Mouse (Mus musculus) right cerebral cortex, adult 2 months (tissue): Measurements from ENCODE around the gene Ccdc78.

Experiments
- DNase-seq, 2 experiments: peaks; one replicate each; pipeline ENCODE4 v3.0.0; 2021 to 2022; ENCODE audit warnings: low spot score in 2 of 2

Gene Ccdc78

DNA sequence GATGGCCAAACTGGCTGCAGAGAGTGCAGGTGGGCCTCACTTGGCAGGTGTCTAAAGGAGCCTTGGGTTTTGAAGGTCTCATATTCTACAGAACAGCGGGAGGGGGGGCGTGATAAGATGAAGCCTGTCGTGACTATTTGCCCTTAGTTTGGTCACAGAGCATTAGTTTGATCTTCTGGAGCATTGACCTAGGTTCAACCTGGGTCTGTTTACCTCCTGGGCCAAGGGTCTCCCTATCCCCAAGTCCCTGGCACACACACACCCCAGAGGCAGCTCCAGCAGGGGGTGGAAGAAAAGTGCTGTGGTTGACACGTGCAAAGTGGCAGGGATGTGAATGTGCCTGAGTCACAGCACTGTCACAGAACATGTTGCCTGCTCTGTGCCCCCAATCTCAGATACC is 24.5 kb downstream of the Ccdc78 start:
- no peak for DNase-seq

DNA sequence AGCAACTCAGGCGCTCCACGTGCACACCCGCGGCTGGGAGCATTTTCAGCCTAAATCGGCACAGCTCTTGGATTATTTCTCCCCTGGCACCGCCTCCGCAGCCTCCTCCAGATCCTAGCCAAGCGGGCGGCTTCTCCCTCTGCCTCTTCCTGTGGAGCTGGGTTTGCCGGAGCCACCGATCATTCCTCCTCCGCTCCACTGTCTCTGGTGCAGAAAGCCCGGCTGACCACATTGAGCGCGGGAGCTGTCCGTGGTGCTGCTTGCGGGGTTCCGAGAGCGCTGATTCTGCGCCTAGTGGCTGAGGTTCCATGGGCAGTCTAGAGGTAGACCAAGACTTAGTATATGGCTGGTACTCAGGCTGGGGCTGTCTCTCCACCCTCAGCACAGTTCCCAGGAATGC is 27.1 kb downstream of the Ccdc78 start:
- DNase-seq: peak; percentile 89 to 94

DNA sequence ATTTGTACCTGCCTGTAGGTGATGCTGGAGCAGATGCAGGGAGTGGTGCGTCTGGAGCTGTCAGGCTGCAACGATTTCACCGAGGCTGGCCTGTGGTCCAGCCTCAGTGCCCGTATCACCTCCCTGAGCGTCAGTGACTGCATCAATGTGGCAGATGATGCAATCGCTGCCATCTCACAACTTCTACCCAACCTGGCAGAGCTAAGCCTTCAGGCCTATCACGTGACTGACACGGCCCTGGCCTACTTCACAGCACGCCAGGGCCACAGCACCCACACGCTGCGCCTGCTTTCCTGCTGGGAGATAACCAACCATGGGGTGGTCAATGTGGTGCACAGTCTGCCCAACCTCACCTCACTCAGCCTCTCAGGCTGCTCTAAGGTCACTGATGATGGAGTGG is 31.3 kb downstream of the Ccdc78 start:
- DNase-seq: no peak

DNA sequence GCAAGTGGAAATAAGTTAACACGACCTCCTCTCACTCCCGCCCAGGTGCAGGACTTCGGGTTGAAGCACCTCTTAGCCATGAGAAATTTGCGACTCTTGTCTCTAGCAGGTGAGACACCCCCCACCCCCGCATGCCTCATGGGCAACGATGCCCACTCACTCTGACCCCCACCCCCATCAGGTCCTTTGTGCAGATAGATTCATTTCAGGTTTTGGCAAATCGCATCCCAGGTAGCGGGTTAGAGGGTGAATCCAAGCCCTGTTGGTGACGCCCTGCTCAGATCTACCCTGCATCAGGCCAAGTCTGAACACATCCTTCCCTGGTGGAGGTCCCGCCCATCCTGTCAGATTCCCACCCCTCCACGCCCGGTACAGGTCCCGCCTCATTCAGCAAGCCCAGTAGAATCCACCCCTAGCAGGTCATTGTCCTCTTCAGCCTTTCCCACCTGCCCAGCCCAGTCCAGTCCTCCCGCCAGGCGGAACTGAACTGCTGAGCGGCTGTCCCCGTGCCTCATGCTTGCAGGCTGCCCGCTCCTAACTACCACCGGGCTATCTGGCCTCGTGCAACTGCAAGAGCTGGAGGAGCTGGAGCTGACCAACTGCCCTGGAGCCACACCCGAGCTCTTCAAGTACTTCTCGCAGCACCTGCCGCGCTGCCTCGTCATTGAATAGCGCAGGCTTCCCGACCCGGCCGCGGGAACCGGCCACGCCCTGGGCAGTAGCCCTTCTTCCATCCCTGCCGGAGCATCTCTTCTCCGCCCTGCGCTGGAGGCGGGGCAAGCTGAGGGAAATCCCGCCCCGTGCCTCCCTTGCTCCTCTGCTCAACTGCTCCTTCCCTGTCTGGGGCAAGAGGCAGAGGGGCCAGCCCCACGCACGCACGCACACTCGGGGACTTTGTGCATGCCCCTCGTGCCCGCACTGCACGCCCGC is 32.7 kb downstream of the Ccdc78 start:
- no peak for DNase-seq

DNA sequence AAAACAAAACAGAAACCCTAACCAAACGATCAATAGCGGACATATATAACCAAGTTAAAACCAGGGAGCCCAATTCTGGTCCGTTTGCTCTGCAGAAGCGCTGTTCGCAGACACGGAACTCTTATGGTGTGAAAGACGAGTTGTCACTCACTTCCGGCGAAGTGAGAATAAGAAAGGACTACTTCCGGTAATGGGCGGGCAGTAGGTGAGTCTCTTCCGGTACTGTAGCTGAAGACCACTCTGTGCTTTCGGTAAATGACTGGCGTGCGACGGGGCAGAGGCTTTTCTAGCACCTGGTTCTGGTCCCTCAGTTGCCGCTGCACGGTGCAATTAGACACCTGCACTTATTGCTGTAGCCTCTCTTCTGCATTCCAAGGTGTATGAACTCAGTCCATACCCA is 37.1 kb downstream of the Ccdc78 start, which contains the start of gene Wdr24:
Wdr24 (plus strand) TSS at position 176 of the 400 bp plus-strand sequence.
- DNase-seq: peak; percentile 85 to 86

DNA sequence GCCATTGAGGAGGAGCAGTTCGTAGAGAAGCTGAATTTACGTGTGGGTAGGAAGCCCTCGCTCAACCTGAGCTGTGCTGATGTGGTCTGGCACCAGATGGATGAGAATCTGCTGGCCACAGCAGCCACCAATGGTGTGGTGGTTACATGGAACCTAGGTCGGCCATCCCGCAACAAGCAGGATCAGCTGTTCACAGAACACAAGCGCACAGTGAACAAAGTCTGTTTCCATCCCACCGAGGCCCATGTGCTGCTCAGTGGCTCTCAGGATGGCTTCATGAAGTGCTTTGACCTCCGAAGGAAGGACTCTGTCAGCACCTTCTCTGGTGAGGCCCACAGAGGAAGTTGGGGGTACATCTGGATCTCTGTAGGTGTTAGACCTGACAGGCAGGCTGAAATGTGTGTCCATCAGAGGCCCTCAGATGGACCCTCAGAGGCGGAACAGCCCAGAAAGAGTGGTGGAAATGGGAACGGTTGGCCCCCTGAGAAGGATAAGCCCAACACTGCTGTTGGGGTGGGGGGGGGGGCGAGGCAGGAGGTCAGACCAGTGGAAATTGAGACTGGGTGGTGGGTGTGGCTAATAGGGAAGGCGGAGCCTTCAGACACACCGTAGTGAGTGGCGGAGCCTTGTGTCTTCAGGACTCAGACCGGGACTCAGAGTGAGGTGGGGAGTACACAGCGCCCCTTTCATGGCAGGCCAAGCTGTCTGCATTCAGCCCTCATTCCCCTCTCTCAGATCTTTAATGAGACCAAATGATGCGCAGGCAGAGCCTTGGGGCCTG is 38.2 kb downstream of the Ccdc78 start:
- no peak for DNase-seq

DNA sequence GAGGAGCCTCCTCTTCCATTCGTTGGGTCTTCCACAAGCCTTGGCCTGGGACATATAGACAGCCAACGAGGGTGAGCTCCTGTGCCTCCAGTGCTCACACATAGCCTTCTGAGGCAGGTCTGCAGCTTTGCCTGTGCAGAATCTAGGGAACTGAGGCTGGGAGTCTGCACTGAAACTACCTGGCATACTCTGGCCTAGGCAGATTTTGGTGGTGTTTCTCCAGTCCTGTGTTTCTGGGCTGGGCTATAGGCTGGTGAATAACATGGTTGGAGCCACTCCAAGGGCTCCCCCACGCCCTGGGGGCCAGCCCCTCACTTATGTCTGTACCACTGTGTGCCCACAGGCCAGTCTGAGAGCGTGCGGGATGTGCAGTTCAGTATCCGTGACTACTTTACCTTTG is 38.9 kb downstream of the Ccdc78 start:
- no peak for DNase-seq

DNA sequence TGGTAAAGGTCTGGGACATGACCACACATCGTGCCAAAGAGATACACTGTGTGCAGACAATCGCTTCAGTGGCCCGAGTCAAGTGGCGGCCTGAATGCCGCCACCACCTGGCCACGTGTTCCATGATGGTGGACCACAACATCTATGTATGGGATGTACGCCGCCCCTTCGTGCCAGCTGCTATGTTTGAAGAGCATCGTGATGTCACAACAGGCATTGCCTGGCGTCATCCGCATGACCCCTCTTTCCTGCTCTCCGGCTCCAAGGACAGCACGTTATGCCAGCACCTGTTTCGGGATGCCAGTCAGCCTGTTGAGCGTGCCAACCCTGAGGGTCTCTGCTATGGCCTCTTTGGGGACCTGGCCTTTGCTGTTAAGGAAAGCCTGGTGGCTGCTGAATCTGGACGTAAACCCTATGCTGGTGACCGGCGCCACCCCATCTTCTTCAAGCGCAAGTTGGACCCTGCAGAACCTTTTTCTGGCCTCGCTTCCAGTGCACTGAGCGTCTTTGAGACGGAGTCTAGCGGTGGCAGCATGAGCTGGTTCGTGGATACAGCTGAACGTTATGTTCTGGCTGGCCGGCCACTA is 39.7 kb downstream of the Ccdc78 start:
- DNase-seq: no peak

DNA sequence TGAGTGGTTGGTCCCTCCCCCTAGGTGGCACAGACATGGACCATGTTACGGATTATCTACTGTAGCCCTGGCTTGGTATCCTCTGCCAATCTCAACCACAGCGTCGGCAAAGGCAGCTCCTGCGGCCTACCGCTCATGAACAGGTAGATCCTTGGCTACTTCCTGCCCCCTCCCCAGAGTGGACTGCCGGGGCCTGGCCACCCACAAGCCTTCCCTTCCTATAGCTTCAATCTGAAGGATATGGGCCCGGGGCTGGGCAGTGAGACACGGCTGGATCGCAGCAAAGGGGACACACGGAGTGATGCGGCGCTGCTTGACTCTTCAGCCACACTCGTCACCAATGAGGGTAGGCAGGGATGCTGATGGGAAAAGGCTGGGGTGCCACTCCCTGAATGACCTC is 40.6 kb downstream of the Ccdc78 start:
- no peak for DNase-seq

DNA sequence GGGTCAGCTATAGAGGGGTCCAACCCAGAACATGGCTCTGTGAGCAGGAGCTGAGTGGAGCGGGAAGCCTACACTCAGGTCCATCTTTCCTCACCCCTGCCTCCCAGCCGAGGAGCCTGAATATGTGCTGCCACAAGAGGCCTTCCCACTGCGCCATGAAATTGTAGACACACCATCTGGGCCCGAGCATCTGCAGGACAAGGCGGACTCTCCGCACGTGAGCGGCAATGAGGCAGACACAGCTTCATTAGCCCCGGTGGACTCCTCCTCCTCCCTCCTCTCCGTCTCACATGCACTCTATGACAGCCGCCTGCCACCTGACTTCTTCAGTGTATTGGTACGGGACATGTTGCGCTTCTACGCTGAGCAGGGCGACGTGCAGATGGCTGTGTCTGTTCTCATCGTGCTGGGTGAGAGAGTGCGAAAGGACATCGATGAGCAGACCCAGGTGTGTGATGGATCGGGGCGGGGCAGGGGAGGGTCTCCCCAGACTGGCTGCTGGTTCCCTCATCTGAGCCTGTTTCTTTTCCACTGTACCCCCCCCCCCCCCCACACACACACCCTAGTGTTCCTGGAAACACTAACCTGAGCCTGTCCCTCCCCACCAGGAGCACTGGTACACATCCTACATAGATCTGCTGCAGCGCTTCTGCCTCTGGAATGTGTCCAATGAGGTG is 41.3 kb downstream of the Ccdc78 start:
- no peak for DNase-seq

DNA sequence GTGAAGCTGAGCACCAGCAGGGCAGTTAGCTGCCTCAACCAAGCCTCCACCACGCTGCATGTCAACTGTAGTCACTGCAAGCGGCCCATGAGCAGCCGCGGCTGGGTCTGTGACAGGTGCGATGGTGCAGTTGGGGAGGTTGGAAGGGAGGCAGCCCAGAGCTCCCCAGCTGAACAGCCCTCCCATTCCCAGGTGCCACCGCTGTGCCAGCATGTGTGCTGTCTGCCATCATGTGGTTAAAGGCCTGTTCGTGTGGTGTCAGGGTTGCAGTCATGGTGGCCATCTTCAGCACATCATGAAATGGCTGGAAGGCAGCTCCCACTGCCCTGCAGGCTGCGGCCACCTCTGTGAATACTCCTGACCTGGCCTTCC is 41.8 kb downstream of the Ccdc78 start:
- no peak for DNase-seq

DNA sequence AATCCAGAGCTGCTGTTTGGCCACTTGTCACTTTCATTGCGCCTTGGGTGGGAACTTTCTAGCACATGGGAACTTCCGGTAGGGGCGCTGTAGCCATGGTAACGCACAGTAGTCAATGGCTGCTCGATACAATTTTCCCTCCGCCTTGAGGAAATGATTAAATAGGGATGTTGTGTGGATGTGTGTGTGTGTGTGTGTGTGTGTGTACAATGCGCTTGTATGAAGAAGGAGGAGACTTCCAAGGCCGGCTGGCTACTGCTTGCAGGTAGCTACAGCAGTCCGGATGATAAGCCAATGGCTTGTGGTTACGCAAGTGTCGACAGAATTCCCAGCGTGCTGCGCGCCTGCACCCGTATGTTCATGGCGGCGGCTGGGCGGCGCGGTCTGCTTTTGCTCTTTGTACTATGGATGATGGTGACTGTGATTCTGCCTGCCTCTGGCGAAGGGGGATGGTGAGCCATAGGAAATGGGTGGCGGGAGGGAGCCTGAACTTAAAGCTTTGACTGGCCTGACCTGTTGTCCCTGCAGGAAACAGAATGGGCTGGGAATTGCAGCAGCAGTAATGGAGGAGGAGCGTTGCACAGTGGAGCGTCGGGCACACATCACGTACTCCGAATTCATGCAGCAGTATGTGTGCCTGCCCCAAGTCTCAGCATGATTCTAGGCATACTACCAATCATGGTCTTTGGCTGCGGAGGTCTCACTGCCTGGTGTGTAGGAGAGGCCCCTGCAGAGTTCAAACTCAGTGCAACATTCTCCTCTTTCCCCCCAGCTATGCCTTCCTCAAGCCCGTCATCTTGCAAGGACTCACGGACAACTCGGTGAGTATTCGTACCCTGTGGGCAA is 42.6 kb downstream of the Ccdc78 start, which contains the start of gene Jmjd8:
Jmjd8 (plus strand) TSS at position 156 of the 846 bp plus-strand sequence.
- peak; percentile 84 to 89 for DNase-seq

DNA sequence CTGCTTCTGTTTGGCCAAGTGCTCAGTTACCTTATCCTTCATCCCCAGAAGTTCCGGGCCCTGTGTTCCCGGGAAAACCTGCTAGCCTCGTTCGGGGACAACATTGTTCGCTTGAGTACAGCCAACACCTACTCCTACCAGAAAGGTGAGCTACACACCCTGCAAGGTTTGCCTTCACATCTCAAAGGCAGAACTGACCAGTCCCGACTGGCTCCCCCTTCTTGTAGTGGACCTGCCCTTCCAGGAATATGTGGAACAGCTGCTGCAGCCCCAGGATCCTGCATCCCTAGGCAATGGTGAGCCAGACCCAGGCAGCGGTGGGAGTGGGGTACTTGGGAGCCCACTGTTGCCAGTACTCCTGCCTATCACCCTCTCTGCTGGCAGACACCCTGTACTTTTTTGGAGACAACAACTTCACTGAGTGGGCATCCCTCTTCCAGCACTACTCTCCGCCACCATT is 43.2 kb downstream of the Ccdc78 start:
- no peak for DNase-seq

DNA sequence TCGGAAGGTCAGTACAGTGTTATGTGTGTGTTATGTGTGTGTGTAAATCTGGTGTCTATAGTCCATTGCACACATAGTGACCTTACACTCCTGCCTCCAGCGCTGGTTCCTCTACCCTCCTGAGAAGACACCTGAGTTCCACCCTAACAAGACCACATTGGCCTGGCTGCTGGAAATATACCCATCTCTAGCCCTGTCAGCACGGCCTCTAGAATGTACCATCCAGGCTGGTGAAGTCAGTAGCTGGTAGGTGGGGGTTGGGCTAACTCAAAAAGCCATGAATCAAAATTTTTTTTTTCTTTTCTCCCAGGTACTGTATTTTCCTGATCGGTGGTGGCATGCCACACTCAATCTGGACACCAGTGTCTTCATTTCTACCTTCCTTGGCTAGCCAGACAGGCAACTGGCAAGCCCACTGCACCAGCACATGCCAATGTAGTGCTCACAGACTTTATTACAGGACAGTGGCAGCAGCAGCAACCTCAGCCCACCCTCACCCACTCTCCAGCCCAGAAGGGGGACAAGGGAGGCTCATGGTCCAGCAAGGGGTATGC is 43.9 kb downstream of the Ccdc78 start:
- no peak for DNase-seq

DNA sequence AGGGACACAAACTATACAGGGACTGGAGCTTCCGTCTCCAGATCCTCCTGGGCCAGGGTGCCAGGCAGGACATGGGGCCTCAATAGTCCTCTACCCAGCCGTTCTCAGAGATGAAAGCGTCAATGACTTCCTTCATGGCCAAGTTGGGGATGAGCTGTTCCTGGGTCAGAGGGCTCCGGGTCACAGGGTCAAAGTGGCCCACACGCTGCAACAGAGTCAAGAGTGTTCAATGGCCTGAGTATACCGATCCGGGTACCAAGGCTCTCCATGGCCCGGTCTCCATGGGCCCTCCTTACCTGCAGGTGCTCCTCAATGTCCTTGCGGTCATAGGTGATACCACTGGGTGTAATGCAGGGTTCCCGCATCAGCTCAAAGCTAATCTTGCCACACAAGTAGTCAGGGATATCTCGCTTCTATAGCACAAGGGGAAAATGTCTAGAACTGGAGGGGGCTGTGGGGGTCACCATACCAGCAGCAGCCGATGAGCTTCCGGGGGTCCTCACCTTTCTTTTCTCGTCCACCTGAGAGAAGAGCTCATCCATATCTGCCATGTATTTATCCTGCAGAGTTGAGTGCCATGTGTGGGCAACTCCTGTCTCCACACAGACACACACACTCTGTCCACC is 44.5 kb downstream of the Ccdc78 start:
- DNase-seq: no peak

DNA sequence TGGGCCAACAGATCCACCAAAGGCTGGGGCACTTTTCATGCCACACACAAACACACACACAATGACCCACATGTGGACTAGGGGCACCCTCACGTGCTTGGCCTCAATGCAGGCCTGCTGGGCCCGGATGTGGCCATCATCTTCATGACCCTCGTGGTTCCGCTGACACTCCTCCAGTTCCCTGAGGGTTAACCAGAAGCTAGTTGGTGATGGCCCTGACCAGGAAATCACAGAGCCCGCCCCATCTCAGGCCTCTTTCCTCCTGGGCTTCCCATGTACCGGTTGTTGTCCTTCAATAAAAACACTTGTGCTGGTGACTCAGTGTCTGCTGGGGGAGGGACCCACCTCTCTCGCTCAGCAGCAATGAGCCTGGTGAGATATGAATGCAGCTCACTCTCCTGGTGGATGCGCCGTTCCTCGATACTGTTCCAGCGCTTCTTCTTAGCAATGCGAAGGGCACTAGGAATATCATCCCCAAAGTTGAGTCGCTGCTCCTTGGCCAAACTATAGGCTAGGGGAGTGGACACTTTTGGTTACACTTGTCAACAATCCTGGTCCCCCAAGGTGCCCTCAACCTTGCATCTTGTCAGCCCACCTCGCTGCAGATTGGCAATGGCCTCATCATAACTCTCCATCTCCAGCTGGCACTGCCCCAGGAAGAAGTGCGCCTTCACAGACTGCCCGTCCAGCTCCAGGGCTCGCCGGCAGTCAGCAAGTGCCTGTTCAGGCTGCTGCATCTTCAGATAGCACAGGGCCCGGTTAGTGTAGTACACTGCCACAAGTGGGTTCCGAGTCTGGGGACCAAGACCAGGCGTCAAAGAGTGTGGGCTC is 45.3 kb downstream of the Ccdc78 start:
- no peak for DNase-seq

DNA sequence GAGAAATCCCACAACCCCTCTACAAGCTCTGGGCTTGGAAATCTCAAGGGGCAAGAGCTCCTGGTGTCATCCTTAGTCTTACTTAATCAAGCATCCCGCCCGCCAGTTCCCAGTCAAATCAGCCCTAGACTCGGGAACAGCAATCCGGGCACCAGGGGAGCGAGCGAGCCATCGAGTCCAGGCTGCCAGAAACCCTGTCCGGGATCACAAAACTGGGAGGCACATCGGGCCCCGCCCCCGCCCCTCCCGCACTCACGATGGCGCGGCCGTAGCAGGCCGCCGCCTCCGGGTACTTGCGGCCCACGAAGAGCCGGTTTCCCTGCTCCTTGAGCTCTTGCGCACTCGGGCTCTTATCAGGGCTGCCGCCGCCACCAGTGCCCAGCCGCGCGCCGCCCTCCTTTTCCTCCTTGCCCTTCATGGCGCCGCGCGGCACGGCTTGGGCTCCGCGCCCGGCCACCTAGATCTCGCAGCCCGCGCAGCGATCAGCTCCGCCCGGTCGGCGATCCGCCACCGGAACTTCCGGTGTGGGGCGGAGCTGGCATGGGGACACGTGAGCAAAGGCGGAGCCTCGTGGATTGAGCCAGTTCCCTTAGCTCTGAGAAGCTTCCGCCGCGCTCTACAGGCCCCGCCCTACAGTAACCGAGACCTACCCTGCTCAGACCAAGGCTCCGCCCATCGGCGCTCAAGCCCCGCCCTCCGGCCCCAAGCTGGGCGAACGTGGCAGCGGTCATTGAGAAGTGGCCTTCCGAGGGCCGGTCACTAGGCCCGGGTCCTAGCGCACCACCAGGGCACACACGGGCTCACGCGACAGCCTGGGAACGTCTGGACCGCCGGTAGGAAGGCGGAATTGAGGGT is 46.3 kb downstream of the Ccdc78 start:
- DNase-seq: peak; percentile 96 to 99

DNA sequence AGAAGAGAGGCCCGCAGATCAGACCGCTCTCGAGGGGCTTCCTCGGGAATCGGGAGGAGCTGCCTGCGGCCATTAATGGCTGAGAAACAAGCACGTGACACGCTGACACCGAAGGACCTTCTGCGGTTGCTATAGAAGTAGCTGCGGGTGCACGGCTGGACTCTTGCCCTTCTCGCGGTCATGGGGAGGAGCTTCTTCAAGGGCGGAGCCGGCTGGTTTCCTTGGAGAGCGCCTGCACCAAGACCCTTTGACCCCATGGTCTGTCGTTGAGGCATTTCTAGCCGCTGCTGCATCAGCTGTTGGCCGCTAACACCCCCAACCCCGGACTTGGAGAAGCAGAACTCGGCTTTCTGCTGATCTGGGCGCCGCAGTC is 46.9 kb downstream of the Ccdc78 start, which contains the start of gene Stub1:
Stub1 (minus strand) TSS at position 114 of the 373 bp plus-strand sequence.
- DNase-seq: peak; percentile 79 to 83
